Mouse (Mus musculus) kidney, adult 11 months (tissue): ENCODE results near the gene Fezf2.

Experiments used
- DNase-seq: peaks from one replicate; pipeline ENCODE4 v3.0.0; 2022

Fezf2 gene

DNA sequence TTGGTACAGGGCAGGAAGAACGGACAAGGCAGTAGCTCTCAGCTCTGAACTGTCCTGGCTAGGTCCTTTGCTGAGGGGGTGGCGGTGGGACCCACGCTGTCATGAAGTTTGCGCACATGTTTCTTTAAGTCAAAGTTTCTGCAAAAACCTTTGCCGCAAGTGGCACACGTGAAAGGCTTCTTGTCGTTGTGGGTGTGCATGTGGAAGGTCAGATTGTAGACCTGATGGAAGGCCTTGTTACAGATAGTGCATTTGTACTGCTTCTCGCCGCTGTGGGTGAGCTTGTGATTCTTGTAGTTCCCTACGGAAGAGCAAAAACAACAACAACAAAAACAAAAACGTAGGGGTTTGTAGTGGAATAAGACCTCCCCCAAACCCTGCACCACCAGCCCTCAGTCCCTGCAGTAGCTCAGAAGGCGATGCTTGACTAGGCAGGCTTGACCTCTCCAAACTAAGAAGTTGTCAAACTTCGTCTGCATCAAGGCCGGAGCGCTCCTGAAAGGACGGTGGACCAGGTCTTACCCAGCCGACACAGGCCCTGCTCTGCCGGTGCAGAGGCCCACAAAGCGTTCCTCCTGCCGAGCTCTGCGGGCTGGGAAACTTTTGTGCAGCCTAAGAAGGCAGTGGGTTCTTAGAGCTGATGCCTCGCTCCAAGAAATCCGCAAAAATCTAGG is 5.4 kb downstream of the Fezf2 start:
- no peak for DNase-seq

DNA sequence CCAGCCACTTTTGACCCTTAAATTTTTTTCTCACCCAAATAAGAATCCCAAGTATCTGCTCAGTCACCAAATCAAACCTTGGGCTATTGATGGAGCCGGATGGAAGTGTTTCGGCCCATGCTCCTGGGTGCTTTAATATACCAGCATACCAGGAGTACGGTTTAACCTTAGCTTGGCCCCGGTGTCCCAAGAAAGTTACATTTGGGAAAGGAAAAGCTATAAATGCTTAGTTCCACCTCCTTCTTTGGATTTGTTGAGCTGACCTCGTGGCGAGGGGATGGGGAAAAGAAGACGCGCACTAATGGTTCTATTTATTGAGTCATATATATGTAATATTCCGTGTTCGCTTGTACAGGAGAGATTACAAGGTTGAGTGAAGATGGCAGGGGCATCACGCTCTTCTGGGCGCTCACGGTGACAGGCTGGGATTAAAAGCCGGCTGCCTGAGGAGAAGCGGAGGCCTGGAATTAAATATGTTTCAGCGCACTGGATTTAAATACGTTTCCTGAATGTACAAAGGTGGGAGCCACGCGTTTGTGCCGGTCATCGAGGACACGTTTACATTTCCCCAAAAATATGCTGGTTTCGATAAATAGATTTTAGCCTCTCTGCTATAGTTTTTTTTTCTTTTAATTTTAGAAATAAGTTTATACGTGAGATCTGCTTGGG is 6.1 kb downstream of the Fezf2 start:
- no peak for DNase-seq

DNA sequence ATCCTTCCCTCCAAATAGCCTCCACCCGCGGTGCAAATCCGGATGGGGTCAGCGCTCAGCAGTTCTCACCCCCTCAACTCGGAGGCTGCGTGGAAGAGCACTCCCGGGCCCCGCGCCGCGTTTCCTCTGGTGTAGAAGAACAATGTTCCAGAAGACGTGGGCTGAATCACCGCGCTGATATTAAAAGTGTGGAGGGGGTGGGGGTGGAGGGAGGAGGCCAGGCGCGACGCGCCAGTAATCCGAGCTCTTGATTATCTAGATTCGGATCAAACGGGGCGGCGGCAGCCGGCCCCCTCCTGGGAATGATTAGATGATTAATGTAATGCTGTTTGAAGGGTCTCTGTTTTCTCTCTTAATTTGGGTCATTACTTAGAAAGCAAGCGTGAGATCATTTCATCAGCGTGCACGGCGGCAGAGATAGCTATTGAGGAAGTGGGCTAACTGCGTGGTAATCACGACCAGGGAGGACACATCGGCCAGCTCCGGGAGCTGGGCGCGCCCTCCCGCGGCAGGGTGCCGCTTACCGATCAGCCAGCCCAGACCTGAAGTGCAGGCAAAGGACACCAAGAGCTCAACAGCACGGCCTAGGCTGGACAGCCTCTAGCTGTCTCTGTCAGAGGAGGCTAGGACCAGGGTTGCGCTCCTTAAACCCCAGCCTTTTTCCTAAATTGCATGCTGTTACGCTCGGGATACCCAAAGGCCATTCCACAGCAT is 6.8 kb downstream of the Fezf2 start:
- no peak for DNase-seq

DNA sequence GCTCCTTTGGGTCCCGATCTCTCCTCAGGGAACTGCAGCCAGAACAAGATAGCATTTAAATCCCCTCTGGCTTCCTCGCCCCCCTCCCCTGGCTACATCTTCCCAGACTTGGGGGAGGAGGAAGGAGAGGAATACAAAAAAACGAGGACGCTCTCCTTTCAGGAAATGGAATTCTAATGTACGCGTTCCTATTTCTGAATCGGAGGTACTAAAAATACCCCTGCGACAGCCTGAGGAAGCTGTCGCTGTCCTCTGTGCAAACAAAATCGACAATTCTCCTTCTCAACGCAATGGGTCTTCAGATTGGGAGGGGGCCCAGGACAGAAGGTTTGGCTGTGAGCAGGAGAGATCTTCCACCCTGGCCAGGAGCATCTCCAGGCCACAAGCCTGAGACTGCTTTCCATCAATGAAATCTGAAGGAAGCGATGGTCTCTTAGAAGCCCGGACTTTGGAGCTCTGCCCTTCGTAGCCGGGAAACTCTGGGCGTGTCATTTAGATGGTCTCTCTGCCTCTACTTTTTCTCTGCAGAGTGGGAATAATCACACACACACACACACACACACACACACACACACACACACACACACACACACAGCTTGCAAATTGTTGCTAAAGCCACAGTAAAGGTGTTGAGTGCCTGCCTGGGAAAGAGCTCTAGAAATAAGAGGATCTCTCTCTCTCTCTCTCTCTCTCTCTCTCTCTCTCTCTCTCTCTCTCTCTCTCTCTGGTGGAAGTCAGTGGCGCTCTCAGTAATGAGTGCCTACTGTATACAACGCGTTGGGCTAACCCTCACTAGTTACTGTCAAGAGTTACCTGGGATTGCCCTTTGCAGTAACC is 7.5 kb downstream of the Fezf2 start:
- no peak for DNase-seq

DNA sequence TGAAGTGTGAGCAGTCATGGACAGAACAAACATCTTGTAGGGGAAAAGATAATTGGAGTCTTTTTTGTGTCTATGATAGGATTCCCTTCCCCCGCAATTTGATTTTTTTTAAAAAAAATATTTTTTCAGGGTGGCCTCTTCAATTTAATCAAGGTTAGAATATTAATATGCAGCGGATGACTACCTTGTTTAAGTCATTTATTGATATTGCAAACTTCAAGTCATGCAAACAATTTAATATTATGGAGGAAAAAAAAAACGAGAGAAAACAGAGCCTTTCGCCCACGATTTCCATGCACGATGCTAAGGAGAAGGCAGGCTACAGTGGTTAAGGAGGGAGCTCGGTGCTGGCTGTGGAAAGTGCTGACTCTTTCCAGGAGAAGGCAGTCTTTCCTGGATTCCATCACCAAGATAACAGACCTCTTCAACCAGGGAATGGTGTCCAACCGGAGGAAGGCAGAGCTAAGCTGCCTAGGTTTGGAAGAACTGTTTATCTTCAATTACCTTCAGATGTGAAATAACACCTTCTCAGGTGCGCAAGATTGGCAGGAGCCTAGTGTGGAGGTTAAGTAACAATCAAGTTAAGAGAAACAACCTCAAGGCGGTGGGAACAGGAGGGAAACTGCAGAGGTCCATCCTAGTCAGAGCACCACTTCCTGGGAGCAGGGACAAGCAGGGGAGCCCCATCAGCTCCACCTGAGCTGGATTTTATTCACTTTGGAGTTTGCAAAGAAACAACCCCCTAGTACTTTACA is 9.0 kb downstream of the Fezf2 start:
- DNase-seq = no peak

DNA sequence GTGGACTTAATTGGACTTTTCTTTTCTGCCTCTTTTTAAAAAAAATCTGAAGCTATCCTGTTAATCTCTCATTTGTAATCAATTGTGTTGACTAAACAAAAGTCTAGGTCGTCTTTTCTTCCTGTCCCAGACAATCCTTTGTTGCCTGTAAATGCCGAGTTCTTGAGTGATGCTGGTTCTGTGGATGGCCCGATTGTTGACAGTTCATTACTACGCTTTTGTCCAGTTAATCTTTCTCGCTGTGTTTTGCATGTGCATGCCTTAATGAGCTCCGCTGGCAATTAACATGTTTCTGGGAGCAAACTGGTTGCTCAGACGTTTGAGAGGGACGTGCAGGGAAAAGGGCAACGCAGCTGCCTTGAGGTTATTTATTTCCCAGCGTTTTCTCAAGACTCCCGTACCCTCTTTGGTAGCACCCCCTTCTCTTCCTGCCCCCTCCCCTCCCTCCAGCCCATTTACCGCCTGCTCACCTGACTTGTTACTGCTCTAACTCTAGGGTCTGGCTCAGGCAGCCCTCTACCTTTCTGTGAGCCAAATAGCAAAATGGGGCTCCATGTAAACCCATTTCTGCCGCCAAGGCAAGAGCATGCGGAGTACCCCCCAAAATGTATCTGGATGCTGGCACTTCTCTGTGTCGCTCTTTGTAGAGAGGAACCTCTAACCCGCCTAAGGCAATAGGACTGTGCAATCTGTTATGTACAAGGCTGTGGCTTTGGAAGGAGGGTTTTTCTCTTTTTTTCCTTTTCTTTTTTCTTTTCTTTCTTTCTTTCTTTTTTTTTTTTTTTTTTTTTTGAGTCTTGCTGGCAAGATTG is 9.8 kb downstream of the Fezf2 start:
- no peak for DNase-seq

DNA sequence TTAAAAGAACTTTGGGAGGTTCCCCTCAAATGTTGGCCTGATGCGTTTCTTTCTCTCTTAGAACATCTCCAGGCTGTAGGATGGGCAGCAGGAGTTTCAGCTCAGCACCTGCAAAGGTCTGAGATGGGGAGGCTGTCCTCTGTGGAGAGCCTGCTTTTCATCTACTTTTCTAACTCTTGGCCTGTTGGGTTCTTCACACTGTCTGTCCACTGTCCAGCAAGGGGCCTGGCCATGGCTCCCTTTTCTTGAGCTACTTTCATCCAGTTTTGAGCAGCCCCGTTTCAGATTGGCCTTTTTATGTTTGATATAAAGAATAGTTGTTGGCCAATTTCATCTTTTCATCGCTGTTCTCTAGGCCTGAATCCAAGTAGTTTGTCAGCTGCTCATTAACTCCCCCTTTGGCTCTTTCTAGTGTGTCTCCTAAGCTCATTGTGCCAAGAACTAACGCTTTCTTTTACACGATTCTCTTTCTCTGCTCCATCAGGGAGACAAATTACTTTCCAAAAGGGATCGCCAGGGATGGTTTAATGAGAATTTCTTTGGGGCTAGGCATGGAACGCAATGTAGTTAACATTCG is 10.5 kb downstream of the Fezf2 start:
- no peak for DNase-seq

DNA sequence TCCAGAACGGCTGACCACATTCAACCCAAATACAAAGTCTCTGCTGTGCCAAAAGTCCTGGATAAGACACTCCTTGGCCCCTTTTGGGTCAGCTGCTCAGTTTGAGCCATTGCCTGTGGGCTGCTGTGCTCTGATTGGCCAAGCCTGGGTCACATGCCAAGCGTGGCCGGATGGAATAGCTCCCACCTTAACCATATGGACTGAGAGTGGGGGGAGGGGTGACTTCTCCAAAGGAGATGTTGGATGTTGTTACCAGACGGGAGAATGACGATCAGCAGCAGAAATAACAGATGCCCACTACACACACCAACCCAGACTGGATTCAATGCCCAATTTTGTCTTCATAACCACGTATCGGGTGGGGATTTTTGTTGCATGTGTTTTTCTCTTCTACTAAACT is 13.1 kb downstream of the Fezf2 start:
- no peak for DNase-seq

DNA sequence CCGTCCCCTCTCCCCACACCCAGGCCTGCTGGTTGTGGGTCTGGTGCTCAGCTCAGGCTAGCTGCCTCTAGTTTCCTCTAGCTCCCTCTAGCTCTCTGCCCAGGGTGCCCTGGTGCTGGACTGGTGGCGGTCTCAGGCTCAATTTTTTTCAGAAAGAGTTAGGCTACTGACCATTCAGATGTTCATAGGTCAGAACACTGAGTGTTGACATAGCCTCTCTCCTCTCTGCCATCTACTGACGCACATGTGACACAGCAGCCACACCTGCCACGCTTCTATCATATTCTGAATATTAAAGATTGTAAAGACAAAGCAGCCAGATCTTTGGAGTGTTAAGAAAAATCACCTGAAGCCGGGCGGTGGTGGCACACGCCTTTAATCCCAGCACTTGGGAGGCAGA is 14.4 kb downstream of the Fezf2 start:
- DNase-seq = no peak

DNA sequence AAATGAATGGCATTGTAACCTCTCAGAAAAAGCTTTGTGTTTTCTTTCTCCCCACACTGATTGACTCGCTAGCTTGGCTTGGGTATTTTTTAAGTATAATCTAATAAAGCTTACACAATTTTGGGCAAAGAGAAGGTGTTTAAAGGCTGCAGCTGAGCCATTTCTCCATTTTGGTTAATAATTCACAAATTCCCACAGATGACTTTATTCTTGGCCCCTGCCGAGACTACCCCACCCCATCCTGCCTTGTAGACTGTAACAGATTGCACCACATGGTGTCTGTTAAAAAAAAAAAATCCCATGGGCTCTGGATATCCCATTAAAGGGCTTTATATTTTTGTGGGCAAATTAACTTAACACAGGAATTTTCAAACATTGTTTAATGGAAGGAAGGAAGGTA is 44.9 kb downstream of the Fezf2 start:
- DNase-seq = peak; percentile 6

DNA sequence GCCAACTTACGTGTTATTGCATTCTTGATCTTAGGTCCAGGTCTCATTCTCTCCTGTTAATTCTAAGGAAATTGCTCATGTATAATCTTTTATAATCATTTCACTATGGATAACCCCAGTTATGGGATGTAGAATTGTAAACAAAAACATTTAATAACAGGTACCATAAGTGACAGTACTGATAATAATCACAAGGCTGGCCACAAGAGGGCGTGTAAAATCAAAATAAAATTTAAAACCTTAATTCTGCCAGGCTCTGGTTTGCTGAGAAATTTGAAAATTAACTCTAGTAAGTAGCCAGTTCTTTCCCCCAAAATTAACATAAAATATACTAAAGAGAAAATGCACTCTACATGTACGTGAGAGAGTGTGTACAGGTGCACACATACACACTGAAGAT is 47.3 kb downstream of the Fezf2 start:
- DNase-seq = no peak

DNA sequence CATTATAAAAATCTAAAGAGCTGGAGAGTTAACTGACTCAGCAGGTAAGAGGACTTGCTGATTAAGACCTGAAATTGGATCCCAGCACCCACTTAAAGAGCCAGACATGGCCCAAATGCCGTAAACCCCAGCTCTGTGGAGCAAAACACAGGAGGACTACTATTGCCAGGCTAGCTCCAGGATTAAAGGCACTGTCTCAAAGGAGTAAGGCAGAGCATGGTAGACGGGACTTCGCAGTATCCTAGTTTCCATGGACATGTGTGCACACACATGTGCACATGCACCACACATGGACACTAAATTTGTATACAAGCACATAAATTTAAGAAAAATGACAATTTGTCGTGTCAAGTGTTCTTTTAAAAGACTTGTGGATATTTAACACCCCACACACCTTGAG is 47.7 kb downstream of the Fezf2 start:
- no peak for DNase-seq

DNA sequence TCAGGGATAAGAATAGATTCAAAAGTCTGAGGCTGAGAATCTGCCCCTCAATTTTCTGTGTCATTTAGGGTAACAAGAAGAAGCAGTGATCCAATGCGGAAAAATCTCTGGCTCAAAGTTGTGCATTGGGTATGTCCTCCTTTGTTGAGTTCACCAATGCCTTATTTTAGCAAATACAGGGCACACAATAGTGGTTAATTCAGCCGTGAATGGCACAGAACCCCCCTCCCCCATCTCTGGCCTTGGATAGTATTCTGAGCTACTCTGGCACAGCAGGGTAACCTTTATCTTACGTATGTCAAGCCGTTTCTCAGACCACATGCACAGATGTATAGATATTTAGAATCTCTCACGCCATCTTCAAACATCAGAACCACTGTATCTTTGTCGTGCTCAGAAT is 48.3 kb downstream of the Fezf2 start:
- no peak for DNase-seq

DNA sequence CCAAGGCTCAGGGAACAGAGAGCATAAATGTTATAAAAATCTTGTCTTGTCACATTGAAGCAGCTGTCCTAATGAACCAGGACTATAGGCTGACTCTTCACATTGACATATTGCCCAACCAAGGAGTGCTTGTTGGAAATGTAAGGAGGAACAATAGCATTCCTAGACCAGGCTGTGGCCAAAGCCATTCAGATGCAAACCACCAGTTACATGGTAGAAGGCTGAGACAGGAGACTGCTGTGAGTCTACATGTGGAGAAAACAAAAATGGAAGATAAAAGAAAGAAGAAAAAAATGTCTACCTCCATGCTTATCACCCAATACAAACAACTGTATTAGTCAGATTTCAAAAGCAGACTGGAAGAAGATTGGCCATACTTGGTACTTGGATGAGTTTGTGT is 48.8 kb downstream of the Fezf2 start:
- no peak for DNase-seq

DNA sequence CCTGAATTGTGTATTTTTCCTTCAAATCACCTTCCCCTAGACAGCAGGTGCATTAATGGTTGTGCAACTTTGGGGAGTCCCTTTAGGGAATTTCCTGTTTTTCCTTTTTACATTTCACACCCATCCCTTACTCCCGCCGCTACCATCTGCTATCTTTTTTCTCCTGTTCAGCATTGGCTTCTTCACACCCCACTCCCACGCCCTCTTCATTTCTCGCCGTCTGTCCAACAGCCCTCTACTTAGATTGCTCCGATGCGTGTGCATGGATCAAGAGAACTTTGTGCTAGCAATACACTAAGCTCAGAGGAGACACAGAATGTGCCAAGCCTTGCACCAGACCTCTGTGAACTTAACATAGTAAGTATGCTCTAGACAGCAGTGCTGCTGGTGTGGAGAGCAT is 51.6 kb downstream of the Fezf2 start:
- DNase-seq = no peak
